Mouse (Mus musculus) hindbrain, embryonic 15.5 days (tissue): ENCODE measurements at regions not wholly inside any gene's neighbourhood (a gene's known extent, or its start where the extent isn't known, plus 50 kb on each side); places are given as distances from the start of the nearest gene placed in this dataset.

Source experiments
- ATAC-seq: fragments of 200-750 bp; cut with Nextera tagmentation; 2 replicates; pipeline ENCODE4 v1.8.0; 2017; ENCODE audit warnings: low read depth, moderate number of reproducible peaks, moderate TSS enrichment; ENCODE audit not compliant: low FRiP score
- H3K27ac ChIP-seq: fragments of 300-500 bp; sonication (generic); replicated peaks from 2 replicates; pipeline ENCODE4 v1.5.1; 2015; ENCODE audit warnings: mild to moderate bottlenecking, inconsistent platforms
- H3K27me3 ChIP-seq: fragments of 300-500 bp; sonication (generic); 2 replicates; pipeline ENCODE4 v1.6.1; 2015; ENCODE audit warnings: control low read depth, inconsistent platforms
- H3K36me3 ChIP-seq: fragments of 300-500 bp; sonication (generic); 2 replicates; pipeline ENCODE4 v1.6.1; 2015; ENCODE audit warnings: control low read depth, inconsistent platforms
- H3K4me1 ChIP-seq: fragments of 300-500 bp; sonication (generic); replicated peaks from 2 replicates; pipeline ENCODE4 v1.6.1; 2015; ENCODE audit warnings: control low read depth, inconsistent platforms
- H3K4me2 ChIP-seq: fragments of 300-500 bp; sonication (generic); 2 replicates; pipeline ENCODE4 v1.6.1; 2015; ENCODE audit warnings: moderate library complexity, mild to moderate bottlenecking, inconsistent platforms
- H3K4me3 ChIP-seq: fragments of 300-500 bp; sonication (generic); 2 replicates; pipeline ENCODE4 v1.5.1; 2015; ENCODE audit warnings: mild to moderate bottlenecking, inconsistent platforms
- H3K9ac ChIP-seq: fragments of 300-500 bp; sonication (generic); 2 replicates; pipeline ENCODE4 v1.6.1; 2015; ENCODE audit warnings: inconsistent platforms
- H3K9me3 ChIP-seq: fragments of 300-500 bp; sonication (generic); 2 replicates; pipeline ENCODE4 v1.6.1; 2016; ENCODE audit warnings: control low read depth, inconsistent platforms
- WGBS: fragments of 180-500 bp; shearing (Covaris S2); methylation state at CpG from one replicate; pipeline ENCODE4 v1.1.7; 2015; 5-methylcytosine and 5-hydroxymethylcytosine counted together

DNA sequence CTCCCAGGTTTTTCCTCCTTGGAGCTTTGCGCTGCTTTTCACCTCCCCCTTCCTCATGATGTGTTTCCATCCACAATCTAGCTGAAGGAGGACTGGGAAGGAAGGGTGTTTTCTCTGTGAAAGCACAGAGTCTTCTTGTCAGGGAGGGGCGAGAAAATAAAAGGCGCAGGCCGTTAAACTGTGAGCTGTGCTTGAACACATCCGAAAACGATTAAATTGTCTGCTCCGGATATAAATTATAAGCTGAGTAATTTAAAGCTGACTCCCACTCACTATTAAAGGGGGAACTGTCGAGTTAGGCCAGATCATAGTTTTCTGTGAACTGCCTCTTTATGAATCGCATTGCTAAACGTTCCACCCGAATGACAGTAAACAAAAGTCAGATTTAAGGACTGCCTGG is 224.6 kb downstream of the Mpdz start:
- WGBS: 35% methylated on average over 11 of the region's 11 CpGs
- Histone ChIP-seq H3K4me3 (no peak overlapping the region), H3K4me2 (peak overlapping the region; percentile 26; the same call in 1 of the 2 replicates), H3K27ac (no peak overlapping the region; the same call in 1 of the 2 replicates), H3K9ac (no peak overlapping the region), H3K4me1 (peaks cover 10% of the 10 kb centered on the region; the same call in 1 of the 2 replicates), H3K36me3 (no peaks in the 10 kb centered on the region), H3K27me3 (no peaks in the 10 kb centered on the region), H3K9me3 (no peaks in the 10 kb centered on the region)
- ATAC-seq: no peak

DNA sequence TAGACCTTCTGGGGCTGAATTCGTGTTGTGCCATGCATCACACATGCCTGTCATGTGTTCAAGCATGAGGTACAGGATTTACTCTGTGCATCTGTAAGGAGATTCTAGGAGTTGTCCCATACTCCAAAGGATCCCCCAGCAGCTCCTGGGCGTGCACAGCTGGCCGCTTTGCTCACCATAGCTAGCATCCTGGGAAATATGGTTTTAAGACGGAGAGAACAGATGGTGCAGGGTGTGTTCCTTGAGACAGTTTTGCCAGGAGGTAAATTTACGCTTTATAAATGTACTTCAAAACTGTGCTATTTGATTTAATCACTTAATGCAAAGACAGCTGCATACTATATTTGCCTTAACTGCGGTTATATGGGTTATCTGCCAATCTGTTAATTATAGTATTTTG is 220.6 kb downstream of the Mpdz start:
- Histone ChIP-seq H3K27me3 (no peaks in the 10 kb centered on the region), H3K9me3 (no peaks in the 10 kb centered on the region), H3K4me3 (no peak overlapping the region), H3K36me3 (no peaks in the 10 kb centered on the region), H3K27ac (no peak overlapping the region), H3K4me1 (peaks cover 10% of the 10 kb centered on the region; the same call in 1 of the 2 replicates), H3K4me2 (no peak overlapping the region), H3K9ac (no peak overlapping the region)
- no peak for ATAC-seq
- WGBS: 67% methylated on average over 6 of the region's 6 CpGs

DNA sequence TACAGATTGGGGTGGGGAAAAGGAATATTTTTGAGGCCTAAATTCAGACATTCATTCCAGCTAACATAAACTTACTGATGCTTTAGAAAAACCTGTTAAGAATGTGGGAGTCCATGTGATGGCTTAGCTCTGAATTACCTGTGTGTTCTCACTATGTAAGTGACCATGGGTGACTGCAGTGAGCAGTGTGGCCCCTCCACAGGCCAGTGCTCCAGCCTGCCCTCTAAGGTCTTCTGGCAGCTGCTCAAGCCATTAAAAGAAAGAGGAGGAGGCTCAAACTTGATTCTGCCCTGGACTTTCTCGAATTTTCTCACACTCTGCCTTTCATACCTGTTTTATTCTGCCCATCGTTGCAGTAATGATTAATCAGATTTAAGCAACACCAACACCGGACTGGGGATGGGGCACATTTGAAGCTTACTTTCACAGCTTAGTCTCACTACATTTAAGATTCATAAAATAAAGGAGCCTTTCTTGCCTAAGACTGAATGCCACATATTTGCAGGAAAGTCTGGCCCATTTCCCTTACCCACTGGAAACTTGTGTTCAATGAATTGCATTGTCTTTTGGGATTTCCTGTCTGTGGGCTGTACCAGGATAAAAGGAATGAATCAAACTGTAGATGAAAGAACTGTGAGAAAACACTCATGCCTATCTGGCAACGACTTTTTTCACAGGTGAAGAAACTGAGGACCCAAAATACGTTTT is 220.0 kb downstream of the Mpdz start:
- ATAC-seq: no peak
- no peaks in the 10 kb centered on the region for H3K36me3 ChIP-seq
- H3K27me3 ChIP-seq: no peaks in the 10 kb centered on the region
- H3K4me3 ChIP-seq: no peak overlapping the region
- no peak overlapping the region for H3K27ac ChIP-seq
- peaks cover 10% of the 10 kb centered on the region; the same call in 1 of the 2 replicates for H3K4me1 ChIP-seq
- 63% methylated on average over 5 of the region's 5 CpGs for WGBS
- H3K9ac ChIP-seq: no peak overlapping the region
- no peak overlapping the region for H3K4me2 ChIP-seq
- H3K9me3 ChIP-seq: no peaks in the 10 kb centered on the region
